ENCODE assay signal across 1 mouse cellular context in genomic region chr13:55486916-55487577, GRCm38 (mm10).
TF ChIP-seq lines count a peak whose summit lies in the region.

No protein-coding gene starts in this region.

TF ChIP-seq in ES-E14, 5 proteins besides CTCF, POLR2A, EP300 and RAD21 (continued from another document):
- TF ChIP-seq HCFC1 (IDR thresholded peaks at IDR 0.05; ENCODE audit: borderline replicate concordance, insufficient read depth, low read length), result no peak
